Mouse (Mus musculus) gastrocnemius, postnatal 14 days (tissue): ENCODE results near the gene Traip. TPM values are rescaled to one million over a fixed set of nuclear protein-coding genes. Genes with fewer than 3 reads are reported as not detected.

Source experiments
- DNase-seq: peaks from one replicate; pipeline ENCODE4 v3.0.0; 2021; ENCODE audit warnings: mixed read lengths
- intact Hi-C: fragments of 180-260 bp; cut with DNase I; formaldehyde crosslinking; loops from one replicate; pipeline ENCODE4 v1.15.1; 2025; ENCODE audit warnings: low total_unique reads
- long read RNA-seq, 2 experiments: library from polyadenylated mRNA; stranded (forward); transcript quantifications; one replicate each; pipeline ENCODE4 v2.0.0; 2021
- total RNA-seq, 2 experiments: library from RNA; stranded (reverse); gene quantifications; 2 replicates each; pipeline ENCODE4 v1.2.3; 2021

The Traip gene
- 1 to 10 TPM in 1 of 2 experiments, under 1 TPM in 1; 0.97 to 1.1 TPM for total RNA-seq
- long read RNA-seq, experiment 1, result 0 reads
- long read RNA-seq, experiment 2, partial matches to known transcripts, result 0 of 2 reads
- long read RNA-seq, experiment 2, other reads (novel, unspliced or antisense), result 1 of 2 reads

DNA sequence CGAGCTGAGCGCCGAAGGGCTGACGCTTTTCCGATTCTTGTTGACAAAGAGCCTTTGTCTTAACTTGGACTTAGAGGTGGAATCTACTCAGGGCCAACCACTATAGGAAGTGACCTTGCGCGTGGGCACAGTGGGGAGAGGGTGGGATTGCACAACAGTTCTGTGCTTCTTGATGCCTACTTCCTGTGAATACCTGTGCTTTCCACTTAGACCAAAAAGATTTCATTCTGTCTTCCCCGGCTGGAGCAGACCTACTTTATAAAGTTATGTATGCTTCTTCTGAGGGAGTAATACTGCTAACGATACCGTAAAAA, at the start of gene Traip:
Gene Traip (plus strand): TSS at position 215 of the 314 bp plus-strand sequence.
- intact Hi-C loops, result loop anchor here (5.0 kb wide), 2 partner anchors 33 to 48 kb away; no protein-coding TSS in a partner anchor
- DNase-seq, result no peak

DNA sequence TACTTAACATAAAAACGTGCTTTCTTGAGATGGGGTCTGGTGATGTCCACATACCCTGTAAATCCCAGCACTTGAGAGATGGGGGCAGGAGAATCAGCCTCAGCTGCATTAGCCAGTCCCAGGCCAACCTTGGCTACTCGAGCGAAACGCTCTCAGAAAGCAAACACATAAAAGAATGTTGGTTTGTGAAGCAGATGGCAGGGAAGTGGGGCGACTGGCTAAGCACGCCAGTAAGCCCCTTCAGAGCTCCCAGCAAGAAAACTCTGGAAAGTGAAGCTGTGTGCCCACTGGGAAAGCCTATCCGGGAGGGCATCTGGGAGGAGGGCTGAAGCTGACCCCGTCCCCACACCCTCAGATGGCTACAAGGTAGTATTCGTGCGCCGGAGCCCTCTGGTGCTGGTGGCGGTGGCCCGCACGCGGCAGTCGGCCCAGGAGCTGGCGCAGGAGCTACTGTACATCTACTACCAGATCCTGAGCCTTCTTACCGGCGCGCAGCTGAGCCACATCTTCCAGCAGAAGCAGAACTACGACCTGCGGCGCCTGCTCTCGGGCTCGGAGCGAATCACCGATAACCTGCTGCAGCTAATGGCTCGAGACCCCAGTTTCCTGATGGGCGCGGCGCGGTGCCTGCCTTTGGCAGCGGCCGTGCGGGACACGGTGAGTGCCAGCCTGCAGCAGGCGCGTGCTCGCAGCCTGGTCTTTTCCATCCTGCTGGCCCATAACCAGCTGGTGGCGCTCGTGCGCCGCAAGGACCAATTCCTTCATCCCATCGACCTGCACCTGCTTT, 48.9 kb upstream of the Traip start:
- intact Hi-C loops, result loop anchor here (5.0 kb wide), 2 partner anchors 51 to 166 kb away; partner anchors contain the start of gene Traip
- DNase-seq, result peak; percentile 46

DNA sequence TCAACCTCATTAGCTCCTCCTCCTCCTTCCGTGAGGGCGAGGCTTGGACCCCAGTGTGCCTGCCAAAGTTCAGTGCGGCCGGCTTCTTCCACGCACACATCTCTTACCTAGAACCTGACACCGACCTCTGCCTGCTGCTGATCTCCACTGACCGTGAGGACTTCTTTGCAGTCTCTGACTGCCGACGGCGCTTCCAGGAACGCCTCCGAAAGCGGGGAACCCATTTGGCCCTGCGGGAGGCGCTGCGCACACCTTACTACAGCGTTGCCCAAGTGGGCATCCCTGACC, 48.4 kb upstream of the Traip start:
- DNase-seq, result no peak
- intact Hi-C loops, result loop anchor here (5.0 kb wide), 2 partner anchors 51 to 166 kb away; partner anchors contain the start of gene Traip

DNA sequence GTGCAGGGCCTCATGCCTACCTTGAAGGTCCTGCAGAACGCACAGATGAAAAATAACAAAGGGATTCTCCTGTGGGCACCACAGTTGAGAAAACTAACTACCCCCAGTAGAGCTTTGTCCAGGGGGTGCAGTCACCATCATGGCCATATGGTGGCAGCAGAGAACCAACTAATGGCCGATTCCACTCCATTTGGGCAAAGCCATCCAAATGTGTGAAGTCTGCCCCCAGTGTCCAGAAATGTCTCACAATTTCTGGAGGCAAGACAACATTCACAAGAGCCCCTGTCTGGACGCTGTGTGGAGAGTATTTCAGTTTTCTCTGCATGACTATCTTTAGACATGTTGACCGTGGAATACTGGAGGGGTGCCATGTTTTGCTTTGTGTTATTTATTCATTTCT, 45.2 kb upstream of the Traip start:
- DNase-seq, result peak; percentile 85
- intact Hi-C loops, result loop anchor here (5.0 kb wide), 2 partner anchors 48 to 163 kb away; partner anchors contain the start of gene Traip

DNA sequence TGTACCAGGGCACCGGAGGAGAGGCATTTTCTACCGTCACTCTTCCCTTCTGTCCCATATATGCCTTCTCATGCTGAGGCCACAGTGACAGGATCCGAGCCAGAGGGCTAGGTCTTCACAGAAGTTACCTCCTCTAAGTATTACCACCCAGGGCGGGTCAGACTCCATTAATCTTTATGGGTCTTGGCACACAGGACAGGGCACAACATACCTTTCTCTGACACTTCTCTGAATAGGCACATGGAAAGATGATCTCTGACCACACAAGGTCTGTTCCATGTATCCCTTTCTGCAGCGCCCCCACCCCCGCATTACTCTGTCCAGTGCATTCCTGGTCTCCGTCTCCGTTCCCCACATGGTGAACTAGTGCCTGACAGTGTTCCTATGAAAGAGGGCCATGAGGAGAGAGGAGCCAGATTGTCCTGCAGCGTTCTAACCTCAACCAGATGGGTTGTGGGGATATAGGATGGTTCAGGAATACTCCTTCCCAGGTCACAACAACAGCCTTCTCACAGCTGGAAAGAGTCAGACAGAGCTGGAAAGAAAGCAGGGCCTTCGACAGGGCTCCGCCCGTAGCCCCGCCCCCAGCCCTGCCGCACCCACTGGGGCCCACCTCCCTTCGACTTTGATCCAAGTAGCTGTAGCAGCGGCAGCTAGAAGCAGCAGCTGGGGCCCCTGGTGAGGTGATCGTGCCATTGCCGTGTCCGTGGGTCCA, 43.5 kb upstream of the Traip start, which contains the start of gene Mst1r:
Gene Mst1r (plus strand): TSS at position 622 of the 715 bp plus-strand sequence.
- intact Hi-C loops, result no loop called here
- DNase-seq, result peak; percentile 84

DNA sequence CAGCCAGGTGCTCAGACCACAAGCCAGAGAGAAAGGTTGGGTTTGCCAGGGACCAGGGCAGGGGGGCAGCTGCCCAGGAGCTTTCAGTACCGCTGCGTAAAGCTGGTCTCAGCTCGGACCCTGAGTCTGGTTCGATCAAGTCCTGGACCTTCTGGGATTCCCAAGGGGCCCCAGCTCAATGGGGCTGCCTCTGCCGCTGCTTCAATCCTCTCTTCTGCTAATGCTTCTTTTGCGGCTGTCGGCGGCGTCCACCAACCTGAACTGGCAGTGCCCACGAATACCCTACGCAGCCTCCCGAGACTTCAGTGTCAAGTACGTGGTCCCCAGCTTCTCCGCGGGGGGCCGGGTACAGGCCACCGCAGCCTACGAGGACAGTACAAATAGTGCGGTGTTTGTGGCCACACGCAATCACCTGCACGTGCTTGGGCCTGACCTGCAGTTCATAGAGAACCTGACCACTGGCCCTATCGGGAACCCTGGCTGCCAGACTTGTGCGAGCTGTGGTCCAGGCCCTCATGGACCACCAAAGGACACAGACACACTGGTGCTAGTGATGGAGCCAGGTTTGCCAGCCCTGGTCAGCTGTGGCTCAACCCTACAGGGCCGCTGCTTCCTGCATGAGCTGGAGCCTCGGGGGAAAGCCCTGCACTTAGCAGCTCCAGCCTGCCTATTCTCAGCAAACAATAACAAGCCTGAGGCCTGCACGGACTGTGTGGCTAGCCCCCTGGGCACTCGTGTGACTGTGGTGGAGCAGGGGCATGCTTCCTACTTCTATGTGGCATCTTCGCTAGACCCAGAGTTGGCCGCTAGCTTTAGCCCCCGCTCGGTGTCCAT, 42.8 kb upstream of the Traip start:
- intact Hi-C loops, result no loop called here
- DNase-seq, result no peak

DNA sequence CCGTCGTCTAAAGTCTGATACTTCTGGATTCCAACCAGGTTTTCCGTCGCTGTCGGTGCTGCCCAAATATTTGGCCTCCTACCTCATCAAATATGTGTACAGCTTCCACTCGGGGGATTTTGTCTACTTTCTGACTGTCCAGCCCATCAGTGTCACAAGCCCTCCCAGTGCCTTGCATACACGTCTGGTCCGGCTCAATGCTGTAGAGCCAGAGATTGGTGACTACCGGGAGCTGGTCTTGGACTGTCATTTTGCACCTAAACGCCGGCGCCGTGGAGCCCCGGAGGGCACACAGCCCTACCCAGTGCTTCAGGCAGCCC, 42.2 kb upstream of the Traip start:
- no peak for DNase-seq
- intact Hi-C loops, result no loop called here

DNA sequence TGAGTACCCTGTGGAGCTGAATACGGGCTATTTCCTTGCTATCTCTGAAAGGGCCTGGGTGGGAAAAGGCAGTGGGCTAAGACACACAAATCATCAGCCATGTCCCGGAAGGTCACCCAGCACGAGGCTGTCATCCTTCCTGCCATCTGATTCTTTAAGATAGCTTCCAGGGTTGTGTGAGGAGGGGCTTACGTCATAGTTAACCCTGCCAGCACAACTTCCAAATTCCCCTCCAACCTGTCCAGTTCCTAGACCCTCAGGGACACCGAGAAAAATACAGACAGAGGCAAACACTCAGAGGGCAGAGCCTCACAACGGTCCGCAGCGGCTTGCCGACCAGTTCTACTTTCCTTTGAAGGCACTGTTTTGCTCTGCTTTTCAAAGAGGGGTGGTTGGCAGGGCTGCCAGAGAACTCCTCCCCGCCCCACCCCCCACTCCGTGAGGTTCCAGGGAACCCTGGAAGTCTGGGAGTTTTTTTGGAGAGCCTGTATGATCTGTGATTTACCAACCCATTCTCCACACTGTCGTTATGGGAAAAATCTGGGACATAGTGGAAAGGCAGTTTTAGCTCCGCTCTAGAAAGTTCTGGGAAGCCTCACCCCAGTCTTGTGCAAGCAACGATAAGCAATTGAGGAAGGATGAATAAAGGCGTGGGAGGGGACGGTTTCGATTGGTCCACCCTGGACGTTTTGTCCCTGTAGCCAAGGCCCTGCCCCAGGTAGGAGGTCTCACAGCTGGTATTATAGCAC, 41.4 kb upstream of the Traip start:
- intact Hi-C loops, result no loop called here
- DNase-seq, result peak; percentile 28

DNA sequence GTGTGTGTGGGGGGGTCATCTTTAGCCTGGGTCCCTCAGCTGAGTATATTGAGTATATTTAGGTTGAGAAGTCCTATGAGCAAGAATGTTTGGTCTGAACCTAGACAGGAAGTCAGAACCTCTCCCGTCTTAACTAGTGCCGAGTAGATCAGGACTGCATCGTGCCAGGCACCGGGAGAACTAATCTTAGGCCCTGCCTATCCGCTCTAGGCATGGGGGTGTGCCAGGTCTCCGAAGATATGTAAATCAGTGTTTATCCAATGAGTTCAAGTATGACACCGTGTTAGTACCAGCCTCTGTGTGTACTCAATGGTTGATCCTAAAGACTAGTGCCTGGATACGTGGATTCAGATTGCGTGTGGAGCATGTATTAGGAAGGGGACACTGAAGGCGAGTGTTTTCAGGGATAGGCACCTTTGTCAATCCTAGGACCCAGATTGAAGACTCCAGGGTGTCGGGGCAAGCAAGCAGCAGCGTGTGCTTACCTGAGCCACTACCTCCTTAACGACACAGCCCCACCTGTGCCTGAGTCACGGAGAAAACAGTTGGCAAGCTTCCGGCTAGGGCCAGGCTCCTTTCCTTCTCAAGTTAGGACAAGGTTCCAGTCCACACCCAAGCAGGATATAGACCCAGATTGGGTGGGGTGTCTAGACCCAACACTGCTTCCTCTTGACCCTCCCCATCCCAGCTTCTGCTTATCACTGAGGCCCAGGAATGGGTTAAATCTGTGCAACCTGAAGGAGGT, 39.7 kb upstream of the Traip start:
- no peak for DNase-seq
- intact Hi-C loops, result no loop called here

DNA sequence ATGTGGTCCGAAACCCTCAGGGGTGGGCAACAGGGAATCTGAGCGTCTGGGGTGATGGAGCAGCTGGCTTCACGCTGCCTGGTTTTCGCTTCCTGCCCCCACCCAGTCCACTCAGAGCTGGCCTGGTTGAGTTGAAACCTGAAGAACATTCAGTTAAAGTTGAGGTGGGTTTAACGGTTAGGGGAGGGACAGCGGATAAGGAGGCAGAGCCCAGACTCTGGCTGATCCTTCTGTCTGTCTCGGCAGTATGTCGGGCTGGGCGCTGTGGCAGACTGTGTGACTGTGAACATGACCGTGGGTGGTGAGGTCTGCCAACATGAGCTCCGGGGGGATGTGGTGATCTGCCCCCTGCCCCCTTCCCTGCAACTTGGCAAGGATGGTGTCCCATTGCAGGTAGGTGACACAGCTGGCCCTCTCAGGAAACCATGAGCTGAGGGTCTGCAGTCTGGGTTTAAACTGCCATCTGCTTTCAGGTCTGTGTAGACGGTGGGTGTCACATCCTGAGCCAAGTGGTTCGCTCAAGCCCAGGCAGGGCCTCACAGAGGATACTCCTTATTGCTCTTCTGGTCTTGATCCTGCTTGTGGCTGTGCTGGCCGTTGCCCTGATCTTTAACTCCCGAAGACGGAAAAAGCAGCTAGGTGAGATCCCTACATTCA, 35.0 kb upstream of the Traip start:
- intact Hi-C loops, result loop anchor here (5.0 kb wide), 1 partner anchor 37 kb away; the partner anchor contains the start of gene Traip
- no peak for DNase-seq

DNA sequence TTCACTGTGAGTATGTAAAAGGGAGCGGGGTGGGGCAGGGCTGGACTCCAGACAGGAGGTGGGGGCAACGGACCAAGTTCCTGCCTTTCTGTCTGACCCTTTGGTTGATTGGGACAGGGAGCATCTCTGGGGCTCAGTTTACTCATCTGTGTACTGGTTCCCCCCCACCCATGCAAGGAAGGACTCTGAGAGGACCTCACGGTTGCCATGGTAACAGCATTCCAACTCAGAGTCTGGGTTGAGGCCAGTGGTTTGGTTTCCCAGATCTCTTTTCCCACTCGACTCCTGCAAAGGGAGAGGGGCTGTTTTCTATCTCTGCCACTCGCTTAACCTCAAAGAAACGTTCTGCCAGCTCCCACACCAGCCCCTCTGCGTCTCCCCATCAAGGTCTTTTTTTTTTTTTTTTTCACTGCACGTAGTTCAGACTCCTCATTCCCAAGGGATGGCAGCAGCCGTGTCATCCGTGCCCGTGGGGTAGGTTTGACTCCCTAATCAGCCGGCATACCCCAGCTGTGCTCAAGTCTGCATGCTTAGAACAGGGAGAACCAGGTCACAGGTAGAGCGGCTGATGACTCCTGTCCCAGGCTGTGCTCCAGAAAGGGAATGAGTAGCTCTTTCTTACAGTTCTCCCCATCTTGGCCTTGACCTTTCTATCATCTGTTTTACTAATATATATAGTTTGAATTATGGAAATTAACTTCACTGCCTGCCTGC, 31.9 kb upstream of the Traip start:
- DNase-seq, result no peak
- intact Hi-C loops, result loop anchor here (5.0 kb wide), 1 partner anchor 34 kb away; the partner anchor contains the start of gene Traip

DNA sequence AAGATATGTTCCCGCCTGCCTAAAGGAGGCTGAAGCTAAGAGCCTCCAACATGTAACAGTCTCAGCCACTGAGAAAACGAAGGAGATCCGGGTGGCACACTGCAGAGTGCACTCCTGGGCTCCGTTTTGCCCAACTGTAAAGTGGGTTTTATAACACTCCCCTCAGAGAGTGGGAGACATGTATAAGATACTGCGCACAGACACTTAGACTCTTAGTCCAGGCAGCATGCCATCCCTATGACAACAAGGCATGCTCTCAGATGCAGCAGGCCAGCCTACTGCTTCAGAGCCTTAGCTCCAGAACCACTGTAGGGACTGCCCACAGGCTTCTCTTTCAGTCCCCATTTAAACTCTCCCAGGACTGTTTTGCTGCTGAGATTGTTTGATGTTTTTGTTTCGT, 31.1 kb upstream of the Traip start:
- no peak for DNase-seq
- intact Hi-C loops, result loop anchor here (5.0 kb wide), 1 partner anchor 33 kb away; the partner anchor contains the start of gene Traip

DNA sequence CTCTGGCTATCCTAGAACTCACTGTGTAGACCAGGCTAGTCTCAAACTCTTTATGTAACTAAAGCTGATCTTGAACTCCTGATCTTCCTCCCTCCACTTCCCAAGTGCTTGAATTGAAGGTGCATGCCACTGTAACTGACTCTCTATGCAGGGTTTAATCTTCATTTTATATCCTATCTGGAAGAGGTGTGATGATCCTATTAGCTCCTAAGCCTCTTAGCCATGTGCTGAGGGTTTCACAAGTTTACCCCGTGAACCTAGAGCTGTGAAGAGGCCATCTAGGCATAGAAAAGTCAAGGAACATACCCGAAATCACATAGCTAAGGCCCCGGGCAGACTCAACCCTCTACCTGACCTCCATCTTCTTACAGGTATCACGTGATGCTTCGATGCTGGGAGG, 30.5 kb upstream of the Traip start:
- intact Hi-C loops, result loop anchor here (5.0 kb wide), 1 partner anchor 33 kb away; the partner anchor contains the start of gene Traip

DNA sequence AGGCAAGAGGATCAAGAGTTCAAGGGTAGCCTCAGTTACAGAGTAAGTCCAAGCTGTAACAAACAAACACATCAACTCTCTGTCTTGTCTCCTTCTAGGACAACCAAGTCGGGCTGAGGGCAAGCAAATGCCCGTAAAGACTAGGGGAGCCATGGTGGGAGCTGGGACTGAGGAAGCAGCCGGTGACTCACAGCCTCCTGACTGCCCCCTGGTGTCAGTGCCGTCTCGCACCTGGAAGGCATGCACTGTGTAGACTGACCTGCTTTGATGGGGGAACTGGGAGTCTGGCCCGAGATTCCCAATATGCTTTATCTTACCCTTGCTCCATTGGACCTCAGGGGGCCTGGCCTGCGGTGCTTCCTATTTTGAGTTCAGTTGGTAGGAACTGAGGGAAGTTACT, 26.9 kb upstream of the Traip start:
- intact Hi-C loops, result no loop called here
- peak; percentile 54 for DNase-seq

More for the DNA sequence above, 30.5 kb upstream of the Traip start:
- no peak for DNase-seq

DNA sequence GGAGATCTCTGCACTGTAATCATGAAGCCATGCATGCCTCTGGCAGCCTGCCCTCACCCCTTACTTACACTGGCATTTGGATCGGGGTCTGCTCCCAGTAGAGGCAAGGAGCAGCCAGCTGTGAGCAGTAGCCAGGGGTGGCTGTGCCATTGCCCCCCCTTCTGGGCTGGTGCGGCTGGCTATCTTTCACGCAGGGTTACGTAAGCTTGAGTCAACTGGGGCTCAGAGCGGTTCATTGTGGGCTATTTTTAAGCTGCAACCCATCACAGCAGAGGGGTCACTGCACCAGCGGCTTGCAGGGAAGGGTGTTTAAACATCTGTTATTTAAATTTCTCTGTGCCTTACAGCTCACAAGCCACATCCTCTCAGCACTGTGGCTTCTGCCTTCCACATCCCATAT, 26.0 kb upstream of the Traip start:
- peak; percentile 51 for DNase-seq
- intact Hi-C loops, result no loop called here

DNA sequence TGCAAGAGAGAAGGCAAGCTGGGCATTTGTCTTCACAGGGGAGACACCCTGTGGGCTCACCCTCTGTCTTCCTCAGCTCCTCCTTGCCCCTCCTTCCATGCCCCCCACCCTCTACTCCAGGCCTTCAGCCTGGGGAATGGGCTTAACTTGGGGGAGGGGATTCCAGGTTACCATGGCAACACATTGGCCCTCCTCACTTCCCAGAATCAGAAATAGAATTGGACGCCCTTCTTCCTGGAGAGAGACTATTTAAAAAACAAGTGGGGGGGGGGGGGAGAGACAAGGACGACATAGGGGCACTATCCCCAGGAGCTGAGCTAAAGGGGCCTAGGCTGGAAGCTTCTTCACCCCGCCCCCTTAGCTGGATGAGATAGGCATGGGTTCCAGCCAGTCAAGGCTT, 24.7 kb upstream of the Traip start:
- intact Hi-C loops, result no loop called here
- no peak for DNase-seq

DNA sequence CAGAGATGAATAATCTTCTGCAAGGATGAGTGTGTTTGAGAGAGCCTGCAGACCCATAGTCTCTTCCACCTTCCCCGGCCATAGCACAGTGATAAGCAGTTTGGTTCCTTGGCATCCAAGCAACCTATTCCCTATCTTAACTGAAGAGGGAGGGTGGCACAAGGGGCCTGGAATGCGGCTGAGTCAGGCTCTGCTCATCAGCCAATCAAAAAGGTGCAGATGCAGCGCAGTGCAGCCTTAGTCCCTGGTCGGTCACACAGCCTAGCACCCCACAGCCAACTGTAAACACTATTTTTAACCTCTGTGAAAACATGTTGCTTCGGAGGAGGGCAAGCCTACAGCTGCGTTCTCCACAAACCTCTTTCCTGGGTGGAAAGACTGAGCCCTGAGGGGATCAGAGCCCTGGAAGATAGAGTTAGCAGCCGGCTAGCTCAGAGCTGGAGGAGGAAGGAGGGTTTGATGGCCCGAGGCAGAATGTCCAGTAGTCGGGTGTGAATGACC, 23.0 kb upstream of the Traip start:
- intact Hi-C loops, result no loop called here

More for the DNA sequence above, 23.0 kb upstream of the Traip start:
- no peak for DNase-seq
